Mouse (Mus musculus) lung, adult 18-20 months (tissue): ENCODE data around the gene Nosip.
A peak's percentile ranks its signal among the peaks of the same experiment; 100 is the strongest.
"Not testable (repeated sequence)": the region's sequence is repeated elsewhere in the genome, so short reads cannot be mapped to it uniquely, and the experiment has no call there.

ENCODE experiments used
- DNase-seq, 2 experiments: peaks; one replicate each; pipeline ENCODE4 v3.0.0; 2022; ENCODE audit warnings: mixed read lengths in 2 of 2

The Nosip gene

DNA sequence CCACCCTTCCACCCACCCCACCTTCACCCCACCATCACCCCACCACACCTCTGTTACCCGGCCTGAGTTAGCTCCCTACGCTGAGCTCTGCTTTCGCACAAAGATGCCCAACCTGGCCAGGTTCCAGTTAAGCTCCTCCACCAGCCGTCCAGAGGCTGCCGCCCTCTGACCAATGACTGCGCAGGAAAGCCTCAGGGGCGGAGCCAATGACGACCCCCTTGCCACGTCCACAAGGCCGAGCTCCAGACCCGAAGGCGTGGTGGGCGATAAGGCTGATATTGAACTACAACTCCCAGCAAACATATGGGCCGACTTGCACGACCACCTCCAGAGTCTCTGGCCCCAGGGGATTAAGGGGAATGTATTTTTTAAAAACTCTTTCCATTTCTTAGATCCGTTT, 29.8 kb downstream of the Nosip start, which contains the start of gene Rcn3:
TSS of gene Rcn3 (minus strand) at position 174 of the 400 bp plus-strand sequence.
- DNase-seq: peak; percentile 72 to 73

DNA sequence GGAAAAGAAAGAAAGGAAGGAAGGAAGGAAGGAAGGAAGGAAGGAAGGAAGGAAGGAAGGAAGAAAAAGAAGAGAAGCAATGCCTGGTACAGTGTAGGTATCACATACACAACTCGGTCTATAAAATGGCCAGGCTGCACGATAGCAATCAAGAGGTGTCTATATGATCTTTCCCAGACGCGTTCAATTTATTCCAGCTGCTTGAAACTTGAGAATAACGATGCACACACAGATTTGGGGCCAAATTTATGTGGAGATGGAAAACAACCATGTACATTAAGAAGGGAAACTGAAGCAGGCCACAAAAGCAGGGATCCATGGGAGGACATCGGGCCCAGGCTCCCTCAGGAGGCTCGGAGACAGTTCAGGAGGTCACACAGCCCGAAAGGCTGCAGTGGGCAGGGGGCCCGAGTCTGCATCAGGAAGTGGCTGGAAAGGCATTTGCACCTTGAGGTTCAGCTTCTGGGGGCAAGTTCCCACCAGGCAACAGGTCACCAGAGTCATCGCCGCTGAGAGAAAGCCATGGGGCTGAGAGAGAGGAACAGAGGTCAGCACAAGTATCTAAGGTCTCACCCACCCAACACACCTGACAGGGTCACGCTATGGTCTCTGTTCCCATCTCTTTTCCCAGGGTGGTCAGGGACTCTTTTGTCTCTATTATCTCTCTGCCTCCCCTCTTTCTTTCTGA, 30.7 kb downstream of the Nosip start:
- no peak for DNase-seq

DNA sequence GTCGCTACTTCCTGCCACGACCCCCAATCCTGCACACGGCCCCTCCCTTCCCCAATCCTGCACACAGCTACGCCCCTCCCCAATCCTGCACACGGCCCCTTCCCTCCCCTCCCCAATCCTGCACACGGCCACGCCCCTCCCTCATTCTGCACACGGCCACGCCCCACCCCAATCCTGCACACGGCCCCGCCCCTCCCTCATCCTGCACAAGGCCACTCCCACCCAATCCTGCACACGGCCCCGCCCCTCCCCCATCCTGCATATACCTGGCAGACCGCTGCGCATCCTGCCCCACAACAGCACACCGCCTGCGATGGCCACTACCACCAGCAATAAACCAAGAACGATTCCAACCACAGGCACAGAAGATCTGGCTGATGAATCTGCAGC, 31.3 kb downstream of the Nosip start:
- no peak for DNase-seq

DNA sequence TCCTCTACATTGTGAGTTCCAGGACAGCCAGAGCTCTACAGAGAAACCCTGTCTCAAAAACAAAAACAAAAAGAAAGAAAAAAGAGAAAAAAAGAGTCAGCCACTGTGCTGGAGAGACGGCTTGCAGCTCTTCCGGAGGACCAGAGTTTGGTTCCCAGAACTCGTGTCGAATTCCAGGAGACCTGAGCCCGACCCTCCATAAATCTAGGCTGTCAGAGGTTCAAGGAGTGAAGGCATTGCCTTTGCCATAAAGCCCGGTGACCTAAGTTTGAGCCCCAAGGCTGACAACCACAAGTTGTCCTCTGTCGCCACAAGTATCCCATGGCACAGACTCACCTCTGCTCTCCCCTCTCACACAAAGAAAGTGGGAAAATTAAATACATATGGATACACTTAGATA, 31.9 kb downstream of the Nosip start:
- no peak for DNase-seq

DNA sequence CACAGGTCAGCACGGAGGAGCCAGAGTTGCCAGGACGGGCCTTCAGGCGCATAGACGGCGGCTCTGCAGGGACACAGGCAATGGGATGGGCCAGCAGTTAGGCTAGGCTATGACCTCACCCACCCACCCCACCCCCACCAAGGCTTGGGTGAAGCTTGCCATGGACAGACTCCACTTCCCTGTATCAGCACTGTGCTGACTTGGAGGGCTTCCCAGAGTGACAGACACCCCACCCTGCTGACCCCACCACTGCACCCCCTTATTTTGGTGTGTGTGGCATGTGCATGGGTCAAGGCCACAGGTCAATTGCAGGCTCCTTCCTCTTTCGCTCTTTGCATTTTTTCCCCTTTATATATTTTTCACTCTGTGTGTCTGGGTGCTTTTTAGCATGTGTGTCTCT, 33.1 kb downstream of the Nosip start:
- peak; percentile 46 to 48 for DNase-seq

DNA sequence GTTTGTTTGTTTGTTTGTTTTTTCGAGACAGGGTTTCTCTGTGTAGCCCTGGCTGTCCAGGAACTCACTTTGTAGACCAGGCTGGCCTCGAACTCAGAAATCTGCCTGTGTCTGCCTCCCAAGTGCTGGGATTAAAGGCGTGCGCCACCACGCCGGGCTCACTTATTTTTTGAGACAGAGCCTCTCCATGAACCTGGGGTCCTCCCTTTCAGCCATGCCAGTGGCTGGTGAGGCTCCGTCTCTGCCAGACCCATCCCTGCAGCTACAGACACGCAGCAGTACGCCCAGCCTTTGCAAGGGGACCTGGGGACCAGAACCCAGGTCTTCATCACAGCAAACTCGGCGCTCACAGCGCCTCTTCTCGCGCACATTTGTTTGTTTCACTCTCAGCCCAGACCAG, 33.7 kb downstream of the Nosip start:
- DNase-seq: not testable (repeated sequence)

DNA sequence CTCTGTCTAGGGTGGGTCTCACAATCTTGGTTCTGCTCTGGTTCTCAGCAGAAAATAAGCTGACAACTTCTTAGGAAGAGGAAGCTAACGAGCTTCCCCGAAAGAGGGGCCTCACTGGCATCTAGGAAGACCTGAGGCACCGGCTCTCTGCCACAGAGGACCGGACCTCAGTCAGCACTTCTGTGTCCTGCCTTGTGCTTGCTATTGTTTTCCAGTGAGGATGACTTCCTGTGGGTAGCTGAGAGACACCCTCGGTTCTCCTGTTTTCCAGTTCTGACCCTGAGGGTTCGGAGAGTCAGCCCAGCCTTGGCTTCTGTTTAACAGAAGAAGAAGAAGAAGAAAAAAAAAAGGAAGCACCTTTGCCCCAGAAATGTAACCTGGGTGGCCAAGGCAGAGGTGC, 35.2 kb downstream of the Nosip start:
- no peak for DNase-seq

DNA sequence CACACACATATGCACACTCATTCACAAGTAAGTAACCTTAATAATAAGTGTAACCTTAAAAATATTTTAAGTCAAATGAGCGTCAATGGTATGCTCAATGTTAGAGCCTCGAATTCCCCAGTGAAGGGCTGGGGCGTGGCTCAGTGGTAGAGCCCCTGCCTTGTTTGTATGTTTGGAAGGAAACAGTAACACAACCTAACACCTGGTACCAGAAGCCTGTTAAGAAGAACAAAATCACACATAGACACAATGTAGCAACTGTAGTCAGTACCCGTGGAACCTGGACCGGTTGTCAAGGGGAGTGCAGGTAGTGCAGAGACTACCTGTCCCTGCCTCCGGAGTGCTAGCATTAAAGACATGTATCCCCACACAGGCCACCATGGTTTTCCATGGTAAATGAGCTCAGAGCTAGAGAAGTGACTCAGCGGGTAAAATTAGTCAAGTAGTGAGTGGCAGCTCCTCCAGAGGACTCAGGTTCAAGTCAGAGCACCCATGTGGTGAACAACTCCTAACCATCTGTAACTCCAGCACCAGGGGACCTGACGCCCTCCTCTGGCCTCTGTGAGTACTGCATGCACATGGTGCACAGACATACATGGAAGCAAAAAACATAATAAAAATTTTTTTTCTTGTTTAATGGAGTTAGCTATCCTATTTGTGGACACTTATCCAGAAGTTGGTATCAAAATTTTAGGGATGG, 36.5 kb downstream of the Nosip start:
- DNase-seq: no peak

DNA sequence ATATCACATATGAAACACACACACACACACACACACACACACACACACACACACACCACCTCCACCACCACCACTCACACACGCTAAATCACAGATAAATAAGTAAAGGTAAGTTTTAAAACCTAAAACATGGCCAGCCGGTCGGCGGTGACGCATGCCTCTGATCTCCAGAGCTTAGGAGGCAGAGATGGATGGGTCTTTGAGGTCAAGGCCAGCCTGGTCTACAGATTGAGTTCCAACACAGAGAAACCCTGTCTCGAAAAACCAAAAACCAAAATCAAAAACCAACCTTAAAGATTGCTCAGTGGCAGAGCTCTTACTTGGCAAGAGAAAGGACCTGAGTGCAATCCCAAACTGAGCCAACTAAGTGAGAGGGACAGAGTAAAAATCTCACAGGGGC, 37.8 kb downstream of the Nosip start:
- no peak for DNase-seq

DNA sequence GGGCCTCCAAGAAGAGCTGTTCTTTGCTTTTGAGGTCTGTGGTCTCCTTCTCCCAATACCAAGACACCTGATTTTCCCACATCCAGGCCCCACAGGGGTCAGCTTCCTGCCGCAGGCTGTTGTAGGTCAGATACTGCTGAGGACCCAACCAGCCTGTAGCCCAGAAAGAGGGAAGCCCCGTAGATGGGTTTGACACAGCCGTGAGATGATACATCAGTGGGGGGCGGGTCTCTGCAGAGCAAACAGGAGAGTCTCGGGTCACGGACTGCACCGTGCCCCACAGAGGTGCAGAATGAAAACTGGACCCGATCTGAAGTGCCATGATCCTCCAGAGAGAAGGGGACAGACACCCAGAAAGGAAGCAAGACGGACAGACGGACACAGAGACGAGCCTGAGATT, 40.2 kb downstream of the Nosip start:
- DNase-seq: no peak

DNA sequence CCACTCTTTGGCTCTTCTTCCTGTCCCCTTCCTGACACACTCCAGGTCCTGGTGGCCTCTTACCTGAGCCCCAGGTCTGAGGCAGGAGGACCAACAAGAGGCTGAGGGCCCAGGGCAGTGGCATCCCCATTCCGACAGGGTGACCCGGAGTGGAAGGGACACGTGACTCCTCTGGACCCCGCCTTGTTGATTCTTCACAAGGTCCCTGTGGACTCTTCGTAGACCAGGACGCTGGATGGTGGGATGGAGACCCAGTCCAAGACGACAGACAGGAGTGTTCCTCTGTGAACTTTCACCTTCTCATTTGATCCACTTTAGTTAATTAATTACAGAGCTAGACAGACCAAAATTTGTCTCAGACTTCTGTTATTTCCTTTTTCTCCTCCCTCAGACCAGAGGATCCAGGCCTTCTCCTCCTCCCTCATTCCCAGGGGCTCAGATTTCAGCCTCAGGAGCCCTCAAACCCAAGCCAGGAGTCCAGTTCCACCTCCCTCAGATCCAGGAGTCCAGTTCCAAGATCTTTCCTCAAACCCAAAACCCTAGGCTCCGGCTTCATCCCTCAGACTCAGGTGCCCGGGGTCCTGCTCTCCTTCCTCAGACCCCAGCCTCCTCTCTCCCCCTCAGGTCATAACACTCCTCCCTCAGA, 40.8 kb downstream of the Nosip start:
- peak in 1 of 2 experiments; percentile 48 for DNase-seq

DNA sequence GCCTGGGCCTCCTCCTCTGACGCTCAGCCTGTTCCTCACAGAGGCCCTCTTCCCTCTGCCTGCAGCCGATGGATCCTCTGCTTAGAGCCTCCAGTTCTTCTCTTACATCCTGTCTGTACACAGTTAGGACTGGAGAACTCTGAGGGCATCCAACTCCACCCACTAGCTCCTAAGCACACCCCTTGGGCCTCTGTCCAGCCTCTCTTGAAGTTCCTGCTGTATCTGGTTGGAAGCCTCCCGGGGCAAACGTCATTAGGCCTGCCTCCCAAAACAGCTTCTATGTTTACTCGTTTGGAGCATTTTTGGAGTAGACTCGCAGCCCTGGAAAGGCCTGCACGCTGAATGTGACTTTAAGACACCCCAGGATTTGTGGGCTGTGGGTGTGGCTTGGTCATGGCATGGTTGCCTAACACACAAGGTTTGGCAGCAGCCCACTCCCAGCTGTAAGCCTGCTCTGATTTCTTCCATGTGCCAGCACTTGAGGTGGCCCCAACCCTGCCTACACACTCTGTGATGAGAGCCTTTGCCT, 41.5 kb downstream of the Nosip start, which contains the start of gene Fcgrt:
TSS of gene Fcgrt (minus strand) at position 200 of the 529 bp plus-strand sequence.
- peak; percentile 97 to 98 for DNase-seq

DNA sequence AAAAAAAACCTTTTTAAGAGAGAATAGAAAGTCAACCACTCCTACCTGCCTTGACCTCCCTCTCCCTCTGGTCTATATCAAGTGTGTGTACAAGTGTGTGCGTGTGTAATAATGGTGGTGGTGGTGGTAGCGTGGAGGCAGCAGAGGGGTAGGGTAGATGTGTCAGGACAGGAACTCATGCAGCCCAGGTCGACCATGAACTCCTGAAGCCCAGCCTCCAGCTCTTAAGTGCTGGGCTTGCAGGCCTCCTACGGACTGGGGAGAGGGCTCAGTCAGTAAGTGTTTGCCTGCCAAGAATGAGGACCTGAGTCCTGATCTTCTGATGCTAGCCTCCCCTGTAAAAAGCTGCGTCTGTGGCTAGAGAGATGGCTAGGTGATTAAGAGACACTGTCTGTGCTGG, 42.7 kb downstream of the Nosip start:
- no peak for DNase-seq

DNA sequence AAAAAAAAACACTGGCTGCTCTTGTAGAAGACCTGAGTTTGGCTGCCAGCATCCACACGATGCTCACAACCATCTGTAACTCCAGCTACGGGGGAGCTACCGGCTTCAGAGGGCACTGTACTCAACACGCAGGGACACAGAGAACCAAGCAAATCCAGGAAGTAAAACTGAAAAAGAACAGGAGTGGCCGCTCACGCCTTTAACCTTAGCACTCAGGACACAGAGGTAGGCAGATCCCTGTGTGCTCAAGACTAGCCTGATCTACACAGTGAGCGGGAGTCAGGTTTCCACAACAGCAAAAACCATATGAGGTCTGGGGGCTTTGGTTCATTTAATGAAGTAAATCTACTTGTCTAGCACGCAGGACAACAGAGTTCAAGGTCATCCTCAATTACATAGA, 43.3 kb downstream of the Nosip start:
- DNase-seq: no peak

DNA sequence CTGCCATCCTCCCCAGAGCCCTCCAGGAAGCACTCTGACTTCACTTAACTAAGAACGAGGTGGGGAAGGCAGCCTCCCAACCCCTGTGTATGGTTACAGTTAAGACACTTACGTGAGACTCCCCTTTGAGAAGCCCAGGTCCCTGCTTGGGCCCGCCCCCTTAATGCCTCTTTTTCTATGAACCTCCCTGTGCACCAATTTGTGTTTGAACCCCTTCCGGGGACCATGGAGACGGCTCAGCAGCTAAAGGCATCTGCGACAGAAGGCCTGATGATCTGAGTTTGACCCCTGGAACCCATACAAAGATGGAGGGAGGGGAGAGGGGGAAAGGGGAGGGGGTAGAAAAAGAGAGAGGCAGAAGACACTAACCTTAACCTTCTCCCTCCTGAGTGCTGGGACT, 44.2 kb downstream of the Nosip start:
- DNase-seq: no peak

DNA sequence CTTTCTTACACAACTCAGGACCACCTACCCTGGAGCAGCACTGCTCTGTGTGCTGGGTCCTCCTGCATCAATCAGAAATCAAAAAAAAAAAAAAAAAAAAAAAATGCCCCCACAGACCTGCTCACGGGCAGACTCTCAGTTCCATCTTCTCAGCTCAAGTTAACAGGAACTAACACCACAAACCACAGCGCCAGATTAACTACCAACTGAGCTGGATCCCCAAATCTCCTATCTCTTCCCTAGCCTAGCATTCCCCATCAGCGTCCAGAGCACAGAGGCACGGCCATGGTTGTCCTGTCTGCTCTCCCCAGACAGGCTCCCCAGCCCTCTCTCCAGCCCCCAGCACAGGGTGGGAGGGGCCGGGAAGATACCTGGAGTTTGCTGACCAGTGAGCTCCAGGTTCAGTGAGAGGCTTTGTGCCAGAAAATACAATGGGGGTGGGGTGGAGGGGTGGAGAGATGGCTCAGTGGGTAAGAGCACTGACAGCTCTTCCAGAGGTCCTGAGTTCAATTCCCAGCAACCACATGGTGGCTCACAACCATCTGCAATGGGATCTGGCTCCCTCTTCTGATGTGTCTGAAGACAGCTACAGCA, 44.9 kb downstream of the Nosip start:
- DNase-seq: no peak

DNA sequence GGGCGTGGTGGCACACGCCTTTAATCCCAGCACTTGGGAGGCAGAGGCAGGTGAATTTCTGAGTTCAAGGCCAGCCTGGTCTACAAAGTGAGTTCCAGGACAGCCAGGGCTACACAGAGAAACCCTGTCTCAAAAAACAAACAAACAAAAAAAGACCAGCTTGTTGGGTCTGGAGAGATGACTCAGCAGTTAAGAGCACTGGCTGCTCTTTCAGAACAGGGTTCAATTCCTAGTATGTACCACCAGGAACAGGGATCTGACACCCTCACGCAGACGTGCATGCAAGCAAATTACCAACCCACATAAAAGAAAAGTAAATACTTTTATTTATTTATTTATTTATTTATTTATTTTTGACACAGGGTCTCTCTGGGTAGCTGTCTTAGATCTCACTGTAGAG, 47.9 kb downstream of the Nosip start:
- not testable (repeated sequence) for DNase-seq

DNA sequence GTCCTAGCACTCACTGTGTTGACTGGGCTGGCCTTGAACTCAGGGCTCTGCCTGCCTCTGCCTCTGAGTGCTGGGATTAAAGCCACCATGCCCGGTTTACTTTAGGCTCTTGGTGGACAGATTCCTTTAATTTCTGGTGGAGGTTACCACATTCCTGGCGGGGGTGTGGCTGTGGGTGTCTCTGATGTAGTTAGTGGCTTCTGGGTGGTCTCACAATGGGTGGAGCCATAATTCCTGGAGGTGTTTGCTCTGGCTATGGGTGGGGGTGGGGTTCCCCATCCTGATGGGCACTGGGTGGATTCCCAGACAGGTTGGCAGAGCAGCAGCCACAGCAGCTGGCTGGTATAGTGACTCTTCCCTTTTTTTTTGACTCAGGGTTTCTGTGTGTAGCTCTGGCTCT, 49.7 kb downstream of the Nosip start:
- no peak for DNase-seq

DNA sequence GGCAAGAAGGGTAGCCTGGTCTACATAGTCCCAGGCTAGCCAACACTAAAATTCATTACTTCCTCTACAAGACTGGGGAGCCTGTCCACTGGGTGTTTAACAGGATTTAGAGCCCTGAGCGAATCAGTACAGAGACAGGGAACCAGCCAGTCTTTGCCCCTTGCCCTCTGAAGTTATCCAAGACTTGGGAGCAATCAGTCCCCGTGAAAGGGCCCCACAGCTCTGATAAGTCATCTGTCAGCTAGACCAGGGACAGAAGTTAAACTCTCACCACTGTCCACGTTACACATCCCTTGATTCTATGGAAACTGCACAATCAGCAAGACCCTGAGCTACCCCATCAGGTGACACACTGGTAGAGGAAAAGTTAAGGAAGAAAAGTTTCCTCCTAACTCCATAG, 50.3 kb downstream of the Nosip start:
- no peak for DNase-seq

DNA sequence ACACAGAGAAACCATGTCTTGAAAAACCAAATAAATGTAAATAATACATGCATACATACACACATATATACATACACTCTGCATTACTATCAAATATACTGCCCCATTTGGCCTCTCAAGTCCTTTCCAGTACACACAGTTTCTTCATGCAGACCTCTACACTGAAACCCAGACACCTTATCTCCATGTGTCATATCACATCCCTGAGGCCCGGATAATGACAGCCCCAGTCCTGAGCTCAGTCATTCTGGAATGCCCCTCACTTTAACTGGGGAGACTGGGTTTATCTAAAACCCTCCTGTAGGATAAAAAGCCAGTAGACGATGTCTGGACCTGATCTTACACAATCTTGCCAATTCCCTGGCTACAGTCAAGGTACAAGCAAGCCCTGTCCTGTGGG, 51.2 kb downstream of the Nosip start:
- DNase-seq: no peak

DNA sequence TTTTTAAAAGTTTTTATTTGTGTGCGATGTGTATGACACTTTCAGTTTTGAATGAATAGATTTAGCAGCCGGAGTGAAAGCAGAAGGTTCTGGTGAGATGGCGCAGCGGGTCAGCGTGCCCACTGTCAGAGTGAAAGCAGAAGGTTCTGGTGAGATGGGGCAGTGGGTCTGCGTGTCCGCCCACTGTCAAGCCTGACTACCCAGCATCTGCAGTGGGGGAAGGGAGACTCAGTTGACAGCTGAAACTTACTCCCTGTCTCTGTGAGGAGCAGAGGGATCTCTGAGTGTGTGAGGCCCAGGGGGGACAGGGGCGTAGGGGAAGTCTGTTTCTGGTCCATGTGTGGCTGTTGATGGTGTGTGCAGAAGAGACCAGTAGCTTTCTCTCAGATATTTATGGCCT, 55.3 kb downstream of the Nosip start:
- no peak for DNase-seq

DNA sequence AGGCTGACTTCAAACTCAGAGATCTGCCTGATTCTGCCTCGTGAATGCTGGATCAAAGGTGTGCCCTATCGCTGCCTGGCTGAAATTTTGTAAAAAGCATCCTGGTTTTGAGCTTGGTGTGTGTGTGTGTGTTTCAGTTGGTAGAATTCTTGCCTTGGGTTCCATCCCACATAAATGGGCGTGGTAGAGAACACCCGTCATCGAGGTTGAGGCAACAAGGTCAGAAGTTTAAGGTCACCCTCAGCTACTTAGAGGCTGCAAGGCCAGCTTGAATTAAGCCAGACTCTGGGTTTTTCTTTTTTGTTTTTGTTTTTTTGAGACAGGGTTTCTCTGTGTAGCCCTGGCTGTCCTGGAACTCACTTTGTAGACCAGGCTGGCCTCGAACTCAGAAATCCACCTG, 56.1 kb downstream of the Nosip start:
- DNase-seq: no peak
